In the genomic region with DNA sequence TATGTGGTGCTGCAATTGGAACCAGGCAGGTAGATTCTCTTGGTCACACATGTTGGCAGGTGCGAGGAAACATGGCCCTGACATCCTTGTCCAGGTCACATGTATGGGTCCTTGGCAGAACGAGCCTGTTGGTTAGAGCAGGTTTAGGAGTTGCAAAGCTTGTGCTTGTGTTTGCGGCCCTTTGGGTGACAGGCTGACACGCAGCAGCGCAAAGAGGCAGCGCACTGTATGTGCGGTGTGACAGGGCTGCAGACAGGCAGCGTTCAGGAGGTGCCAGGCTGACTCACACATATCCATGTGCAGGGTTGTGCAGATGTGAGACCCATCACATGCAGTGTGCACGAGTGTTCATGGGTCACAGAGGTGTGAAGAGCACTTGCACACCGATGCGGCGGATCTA, we compare ENCODE assay signal across 9 mouse cellular contexts. TPM values are rescaled to one million over a fixed set of nuclear protein-coding genes. Genes with fewer than 3 reads are reported as not detected.
DNase-seq lines count a peak whose midpoint lies in the region; ATAC-seq and TF ChIP-seq lines count a peak whose summit lies in the region.
"Had no signal": no experiment of that assay in that cellular context is flagged by ENCODE, and none has a peak within 500 bp of the region (broad histone marks: within the 10 kb centered on the region; RNA-seq: fewer than 3 reads in every experiment).

No protein-coding gene starts in this region.

- DNase-seq in kidney, postnatal 0 days (ENCODE audit: low spot score), result no peak
- no peak for DNase-seq in kidney, postnatal 10 days
- DNase-seq in cerebellum, adult 8-10 months, result peak; percentile 22
- DNase-seq in forebrain, postnatal 0 days, result peak; percentile 49
- no peak for DNase-seq in testis, postnatal 10 days (ENCODE audit: low spot score)
- no peak for DNase-seq in thymus, postnatal 25 days
- no peak for DNase-seq in spleen, postnatal 14 days (ENCODE audit: low spot score in 2 of 2)

- H3K4me1 ChIP-seq in kidney, postnatal 0 days (replicated peaks; ENCODE audit: insufficient read depth, low read length), result no peaks in the 10 kb centered on the region
- peaks cover 5% of the 10 kb centered on the region; the same call in 1 of the 2 replicates for H3K4me1 ChIP-seq in forebrain, postnatal 0 days (ENCODE audit: insufficient read depth)
- peaks cover 55% of the 10 kb centered on the region for H3K4me1 ChIP-seq in midbrain, embryonic 13.5 days (replicated peaks)

- no peaks in the 10 kb centered on the region for H3K9me3 ChIP-seq in kidney, postnatal 0 days (replicated peaks; ENCODE audit: low read length)
- H3K9me3 ChIP-seq in forebrain, postnatal 0 days (ENCODE audit: low read length), result no peaks in the 10 kb centered on the region
- no peaks in the 10 kb centered on the region for H3K9me3 ChIP-seq in midbrain, embryonic 13.5 days

- H3K36me3 ChIP-seq in kidney, postnatal 0 days (ENCODE audit: insufficient read depth, low read length), result no peaks in the 10 kb centered on the region
- no peaks in the 10 kb centered on the region for H3K36me3 ChIP-seq in forebrain, postnatal 0 days (ENCODE audit: insufficient read depth)
- no peaks in the 10 kb centered on the region for H3K36me3 ChIP-seq in midbrain, embryonic 13.5 days

- peak overlapping the region; percentile 56 for H3K4me3 ChIP-seq in kidney, postnatal 0 days (replicated peaks; ENCODE audit: low read depth, low read length)
- peak overlapping the region; percentile 66 for H3K4me3 ChIP-seq in forebrain, postnatal 0 days (ENCODE audit: low read depth, low read length)
- peak overlapping the region; percentile 64 for H3K4me3 ChIP-seq in midbrain, embryonic 13.5 days (replicated peaks)

- TF ChIP-seq CTCF in kidney, postnatal 0 days (IDR thresholded peaks at IDR 0.05; ENCODE audit: low read depth), result no peak
- no peak for TF ChIP-seq CTCF in forebrain, postnatal 0 days (IDR thresholded peaks at IDR 0.05; ENCODE audit: low read depth)

- no peak overlapping the region for H3K9ac ChIP-seq in kidney, postnatal 0 days (ENCODE audit: low read depth, low read length)
- peak overlapping the region; percentile 76 for H3K9ac ChIP-seq in forebrain, postnatal 0 days
- H3K9ac ChIP-seq in midbrain, embryonic 13.5 days (replicated peaks), result peak overlapping the region; percentile 87

- no peak overlapping the region for H3K27ac ChIP-seq in kidney, postnatal 0 days
- peak overlapping the region; percentile 72 for H3K27ac ChIP-seq in forebrain, postnatal 0 days (ENCODE audit: low read depth, low read length)
- peak overlapping the region; percentile 88 for H3K27ac ChIP-seq in midbrain, embryonic 13.5 days

- no peak for ATAC-seq in kidney, postnatal 0 days (replicated peaks; ENCODE audit: low FRiP score, low read depth)
- peak; percentile 49 for ATAC-seq in forebrain, postnatal 0 days
- ATAC-seq in midbrain, embryonic 13.5 days, result peak; percentile 38

- peak overlapping the region; percentile 98 for H3K4me2 ChIP-seq in kidney, postnatal 0 days (ENCODE audit: low read length)
- peak overlapping the region; percentile 85 for H3K4me2 ChIP-seq in forebrain, postnatal 0 days (ENCODE audit: low read depth)
- H3K4me2 ChIP-seq in midbrain, embryonic 13.5 days (replicated peaks), result peak overlapping the region; percentile 93

- peaks cover 13% of the 10 kb centered on the region for H3K27me3 ChIP-seq in kidney, postnatal 0 days (ENCODE audit: insufficient read depth, low read length)
- no peaks in the 10 kb centered on the region; the same call in 1 of the 2 replicates for H3K27me3 ChIP-seq in forebrain, postnatal 0 days (ENCODE audit: insufficient read depth, low read length)
- peaks cover 8% of the 10 kb centered on the region; the same call in 1 of the 2 replicates for H3K27me3 ChIP-seq in midbrain, embryonic 13.5 days

- 43% methylated on average over 12 of the region's 12 CpGs for WGBS in kidney, postnatal 0 days
- WGBS in forebrain, postnatal 0 days, result 20% methylated on average over 12 of the region's 12 CpGs
- WGBS in midbrain, embryonic 13.5 days, result 44% methylated on average over 12 of the region's 12 CpGs

RNA-seq across cellular contexts. Expression of a gene that starts 0.8 kb away (rescaled TPM):
- polyA plus RNA-seq in kidney, postnatal 0 days (2015; fragmentation: Nextera tagmentation; extraction: Ambion mirVana), result 3.5 and 3.9 TPM in 2 replicates
- 78.8 and 79.0 TPM in 2 replicates for total RNA-seq in forebrain, postnatal 0 days (2014; rRNA removed)
- 43.4 and 54.1 TPM in 2 replicates for polyA plus RNA-seq in forebrain, postnatal 0 days (2015; fragmentation: Nextera tagmentation; extraction: Ambion mirVana)
- 67.5 and 70.8 TPM in 2 replicates for polyA plus RNA-seq in midbrain, embryonic 13.5 days (2015; fragmentation: Nextera tagmentation; extraction: Ambion mirVana)

RNA-seq across cellular contexts. Expression of a gene that starts 34.1 kb away (rescaled TPM):
- polyA plus RNA-seq in kidney, postnatal 0 days (2015; fragmentation: Nextera tagmentation; extraction: Ambion mirVana), result 85.5 and 93.2 TPM in 2 replicates
- total RNA-seq in forebrain, postnatal 0 days (2014; rRNA removed), result 109 and 128 TPM in 2 replicates
- polyA plus RNA-seq in forebrain, postnatal 0 days (2015; fragmentation: Nextera tagmentation; extraction: Ambion mirVana), result 206 and 236 TPM in 2 replicates
- 84.8 and 86.8 TPM in 2 replicates for polyA plus RNA-seq in midbrain, embryonic 13.5 days (2015; fragmentation: Nextera tagmentation; extraction: Ambion mirVana)

RNA-seq across cellular contexts. Expression of a gene that starts 50.1 kb away (rescaled TPM):
- 1.2 and 1.5 TPM in 2 replicates for polyA plus RNA-seq in kidney, postnatal 0 days (2015; fragmentation: Nextera tagmentation; extraction: Ambion mirVana)
- total RNA-seq in forebrain, postnatal 0 days (2014; rRNA removed), result 3.2 and 4.5 TPM in 2 replicates
- 1.6 and 1.7 TPM in 2 replicates for polyA plus RNA-seq in forebrain, postnatal 0 days (2015; fragmentation: Nextera tagmentation; extraction: Ambion mirVana)
- 1.2 and 1.8 TPM in 2 replicates for polyA plus RNA-seq in midbrain, embryonic 13.5 days (2015; fragmentation: Nextera tagmentation; extraction: Ambion mirVana)

RNA-seq across cellular contexts. Expression of a gene that starts 55.4 kb away (rescaled TPM):
- polyA plus RNA-seq in kidney, postnatal 0 days (2015; fragmentation: Nextera tagmentation; extraction: Ambion mirVana), result not detected in 2 replicates
- not detected in 2 replicates for total RNA-seq in forebrain, postnatal 0 days (2014; rRNA removed)
- not detected in 2 replicates for polyA plus RNA-seq in forebrain, postnatal 0 days (2015; fragmentation: Nextera tagmentation; extraction: Ambion mirVana)
- not detected in 2 replicates for polyA plus RNA-seq in midbrain, embryonic 13.5 days (2015; fragmentation: Nextera tagmentation; extraction: Ambion mirVana)
- total RNA-seq: layer of hippocampus, postnatal 25 days had no signal

Comparison
In these comparisons a context has a peak if more than half of its experiments do, and no peak if none do; other contexts are left out.
1. DNase-seq: peak in cerebellum, adult 8-10 months (single experiment) and forebrain, postnatal 0 days (single experiment); none in kidney, postnatal 0 days (single experiment), kidney, postnatal 10 days (single experiment), testis, postnatal 10 days (single experiment), thymus, postnatal 25 days (single experiment) and spleen, postnatal 14 days (0 of 2).
2. Peak in every context shown above with its lines, with median percentiles within 50 percentile points of each other: H3K4me2 ChIP-seq and H3K4me3 ChIP-seq.